Mouse (Mus musculus) R1 (cell line): ENCODE results near the gene Ugt1a5.

Experiments
- DNase-seq: peaks from one replicate; pipeline ENCODE4 v3.0.0-alpha.2; 2018; ENCODE audit warnings: low read depth, low spot score

Ugt1a5 gene

GRCm38 (mm10) chr1:88240072-88240471 lies 74.3 kb downstream of the Ugt1a5 start:
- no peak for DNase-seq

GRCm38 (mm10) chr1:88240579-88240978 lies 74.8 kb downstream of the Ugt1a5 start:
- DNase-seq, result no peak

GRCm38 (mm10) chr1:88243861-88244260 lies 78.0 kb downstream of the Ugt1a5 start:
- no peak for DNase-seq

DNA sequence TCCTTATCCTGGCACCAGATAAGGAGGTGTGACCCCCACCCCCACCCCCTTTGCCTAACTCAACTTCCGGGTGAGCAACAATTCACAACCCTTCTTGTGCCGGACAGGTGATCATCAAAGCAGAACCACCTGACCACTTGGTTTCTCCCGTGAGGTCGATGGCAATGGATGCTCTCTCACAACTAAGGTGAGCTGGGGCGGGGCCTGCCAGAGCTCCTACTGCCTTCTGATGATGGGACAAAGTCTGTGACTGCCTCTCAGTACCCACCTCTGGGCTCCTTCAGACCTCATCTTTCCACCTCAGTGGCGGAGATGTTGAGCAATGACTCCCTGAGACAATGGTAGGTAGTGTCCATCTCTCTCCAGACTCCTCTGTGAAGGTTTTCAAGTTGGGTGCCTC lies 80.1 kb downstream of the Ugt1a5 start:
- DNase-seq, result no peak

DNA sequence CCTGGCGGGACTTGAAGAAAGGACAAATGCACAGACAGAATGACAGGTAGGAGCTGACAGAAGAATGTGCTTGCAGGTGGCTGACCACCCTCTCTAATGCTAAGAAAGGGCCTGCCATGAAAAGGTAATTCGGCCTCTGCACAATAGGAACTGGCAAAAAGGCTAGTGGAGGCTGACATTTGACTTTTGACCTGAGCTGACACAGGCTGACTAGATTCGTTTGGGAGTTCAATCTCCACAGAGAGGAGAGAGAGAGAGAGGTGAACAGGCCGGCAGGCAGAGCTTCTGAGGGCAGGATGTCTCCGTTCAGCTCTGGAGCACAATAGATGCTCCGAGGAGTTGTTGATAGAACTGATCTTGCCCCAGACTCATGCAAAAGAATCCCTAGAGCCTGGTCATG lies 80.6 kb downstream of the Ugt1a5 start:
- no peak for DNase-seq

- no peak for DNase-seq
Observed at GRCm38 (mm10) chr1:88247660-88248059, 81.8 kb downstream of the Ugt1a5 start.

GRCm38 (mm10) chr1:88248658-88249057 lies 82.8 kb downstream of the Ugt1a5 start:
- no peak for DNase-seq

- DNase-seq, result no peak
Observed at GRCm38 (mm10) chr1:88249596-88249995, 83.8 kb downstream of the Ugt1a5 start.

DNA sequence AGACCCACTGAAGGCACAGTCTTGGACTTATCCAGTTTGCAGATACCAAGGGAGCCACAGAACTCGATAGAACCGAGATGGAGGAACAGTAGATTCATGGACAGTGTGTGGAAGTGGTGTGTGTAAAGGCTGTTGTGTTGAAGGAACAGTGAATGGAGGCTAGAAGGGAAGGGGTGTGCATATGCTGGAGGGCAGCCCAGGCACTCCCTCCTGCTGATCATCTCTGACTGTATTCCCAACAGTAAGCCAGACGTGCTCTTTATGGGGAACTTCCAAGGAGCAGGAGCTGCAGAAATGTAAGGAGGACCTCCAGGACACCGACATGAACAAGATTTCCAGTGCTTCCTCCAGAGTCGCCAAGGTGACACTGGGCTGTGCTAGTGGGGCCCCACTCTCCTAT lies 84.2 kb downstream of the Ugt1a5 start:
- no peak for DNase-seq

- no peak for DNase-seq
Observed at GRCm38 (mm10) chr1:88253106-88253505, 87.3 kb downstream of the Ugt1a5 start.

GRCm38 (mm10) chr1:88253540-88253939 lies 87.7 kb downstream of the Ugt1a5 start:
- DNase-seq, result no peak

DNA sequence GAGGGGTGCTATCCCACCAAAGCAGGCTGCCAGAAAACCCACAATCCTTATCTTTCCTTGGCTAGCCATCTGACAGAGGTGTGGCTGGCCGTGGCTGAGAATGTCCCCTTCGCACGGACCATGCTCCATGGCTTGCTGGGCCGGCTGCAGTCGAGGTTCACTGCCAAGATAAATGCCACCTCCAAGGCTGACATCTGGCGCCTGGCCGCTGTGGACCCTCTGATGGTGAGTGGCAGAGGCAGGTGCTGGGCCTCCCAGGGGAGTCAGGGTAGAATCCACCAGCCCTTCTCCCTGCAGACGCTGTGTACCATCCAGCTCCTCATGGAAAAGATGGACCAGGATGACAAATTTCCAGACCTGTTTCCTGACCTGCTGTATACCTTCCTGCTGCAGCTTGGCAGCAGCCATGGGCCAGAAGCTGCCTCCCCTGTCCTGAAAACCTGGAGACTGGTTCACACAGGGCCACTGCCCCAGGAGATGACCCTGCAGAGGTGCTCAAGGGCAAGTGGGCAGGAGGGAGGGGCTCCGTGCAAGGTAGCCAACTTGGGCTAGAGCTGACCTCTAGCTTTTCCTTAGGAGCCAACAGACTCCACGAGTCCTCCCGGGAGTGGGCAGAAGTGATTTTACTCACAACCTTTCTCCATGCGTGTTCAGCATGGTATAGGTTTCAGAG lies 89.1 kb downstream of the Ugt1a5 start:
- DNase-seq, result no peak

DNA sequence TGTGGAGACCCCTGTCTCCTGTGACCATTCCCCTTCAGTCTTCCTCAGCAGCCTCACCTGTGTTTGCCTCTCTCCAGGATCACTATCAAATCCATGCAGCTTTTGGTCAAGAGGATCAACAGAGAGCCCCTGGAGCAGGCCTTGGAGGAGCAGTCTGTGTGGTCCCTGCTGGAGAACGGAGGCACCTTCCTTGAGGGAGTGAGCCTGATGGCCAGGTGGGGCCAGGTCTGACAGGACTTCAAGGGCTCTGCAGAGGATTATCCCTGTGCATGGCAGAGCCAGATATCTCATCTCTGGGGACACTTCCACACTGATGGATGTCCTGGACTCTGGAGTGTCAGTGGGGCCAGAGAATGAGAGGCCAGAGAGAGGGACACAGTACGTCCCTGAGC lies 89.7 kb downstream of the Ugt1a5 start:
- no peak for DNase-seq

GRCm38 (mm10) chr1:88255989-88256754 lies 90.4 kb downstream of the Ugt1a5 start:
- DNase-seq, result no peak

GRCm38 (mm10) chr1:88256886-88257663 lies 91.3 kb downstream of the Ugt1a5 start:
- no peak for DNase-seq

DNA sequence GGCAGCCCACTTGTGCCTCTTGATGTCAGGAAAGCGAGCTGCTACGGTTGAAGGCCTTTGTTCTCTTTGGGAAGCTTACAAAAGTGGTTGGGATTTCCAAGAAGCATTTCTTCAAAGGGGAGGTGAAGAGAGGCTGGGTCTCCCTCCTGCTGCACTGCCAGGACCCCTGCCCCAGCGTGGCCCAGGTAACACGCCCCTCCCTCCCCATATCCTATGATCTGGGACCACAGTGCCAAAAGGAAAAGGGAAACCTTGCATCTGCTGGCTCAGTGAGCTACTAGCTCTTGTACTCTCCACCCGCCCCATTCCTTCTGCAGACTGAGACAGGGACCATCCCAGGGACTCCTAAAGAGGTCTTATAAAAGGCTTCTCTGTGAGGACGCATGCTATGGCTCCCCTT lies 91.9 kb downstream of the Ugt1a5 start:
- DNase-seq, result no peak

DNA sequence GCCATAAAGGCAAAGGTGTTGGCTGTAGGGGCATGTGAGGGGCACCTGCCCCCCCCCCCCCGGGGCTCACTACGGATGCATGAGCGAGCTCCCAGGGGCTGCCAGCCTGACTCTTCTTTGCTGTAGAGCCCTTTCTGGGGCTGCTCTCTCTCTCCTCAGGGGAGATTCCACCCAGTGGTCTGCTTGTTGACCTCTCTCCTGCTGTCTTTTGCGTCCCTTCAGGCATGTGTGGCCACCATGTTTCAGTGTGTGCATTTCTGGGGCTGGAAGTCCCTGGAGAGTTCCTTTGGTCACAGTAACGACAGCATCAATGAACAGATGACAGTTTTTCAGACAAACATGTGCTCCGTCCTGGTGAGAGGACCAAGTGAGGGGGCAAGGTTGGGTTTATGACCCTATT lies 92.5 kb downstream of the Ugt1a5 start:
- no peak for DNase-seq

- DNase-seq, result no peak
Observed at GRCm38 (mm10) chr1:88258881-88259642, 93.2 kb downstream of the Ugt1a5 start.

DNA sequence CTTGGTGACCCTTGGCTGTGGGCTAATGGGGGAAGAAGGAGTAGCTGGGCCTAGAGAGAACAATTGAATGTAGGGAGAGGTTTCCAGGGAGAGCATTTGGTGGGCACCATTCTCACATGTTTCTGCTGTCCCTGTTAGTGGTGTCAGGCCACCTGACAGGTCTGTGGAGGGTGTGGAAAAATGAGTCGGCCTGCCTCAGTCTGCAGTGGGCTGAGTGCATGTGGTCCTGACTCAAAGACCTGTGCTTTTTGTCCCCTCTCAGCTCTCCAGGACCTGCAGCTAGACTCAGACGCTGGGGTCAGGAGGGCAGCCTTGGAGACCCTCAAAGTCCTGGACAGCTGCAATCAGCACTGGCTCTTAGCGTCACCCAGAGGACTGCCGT lies 93.8 kb downstream of the Ugt1a5 start:
- no peak for DNase-seq

DNA sequence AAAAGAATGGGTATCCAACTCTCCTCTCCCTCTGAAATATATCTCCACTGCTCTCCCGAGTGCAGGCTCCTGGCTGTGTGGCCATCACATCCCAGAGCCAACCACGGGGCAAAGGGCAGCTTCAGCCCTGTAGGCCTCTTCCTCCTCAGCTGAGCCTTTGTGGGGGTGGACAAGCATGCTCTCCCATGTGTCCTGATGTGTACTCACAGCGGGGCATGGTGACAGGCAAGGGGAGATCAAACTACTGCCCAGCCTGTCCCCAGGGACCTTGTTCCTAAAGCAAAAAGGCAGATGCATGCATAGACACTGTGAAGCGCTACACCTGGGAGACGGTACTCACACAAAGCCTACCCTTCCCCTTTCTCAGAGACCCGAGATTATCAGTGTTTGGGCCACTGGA lies 94.3 kb downstream of the Ugt1a5 start:
- no peak for DNase-seq

DNA sequence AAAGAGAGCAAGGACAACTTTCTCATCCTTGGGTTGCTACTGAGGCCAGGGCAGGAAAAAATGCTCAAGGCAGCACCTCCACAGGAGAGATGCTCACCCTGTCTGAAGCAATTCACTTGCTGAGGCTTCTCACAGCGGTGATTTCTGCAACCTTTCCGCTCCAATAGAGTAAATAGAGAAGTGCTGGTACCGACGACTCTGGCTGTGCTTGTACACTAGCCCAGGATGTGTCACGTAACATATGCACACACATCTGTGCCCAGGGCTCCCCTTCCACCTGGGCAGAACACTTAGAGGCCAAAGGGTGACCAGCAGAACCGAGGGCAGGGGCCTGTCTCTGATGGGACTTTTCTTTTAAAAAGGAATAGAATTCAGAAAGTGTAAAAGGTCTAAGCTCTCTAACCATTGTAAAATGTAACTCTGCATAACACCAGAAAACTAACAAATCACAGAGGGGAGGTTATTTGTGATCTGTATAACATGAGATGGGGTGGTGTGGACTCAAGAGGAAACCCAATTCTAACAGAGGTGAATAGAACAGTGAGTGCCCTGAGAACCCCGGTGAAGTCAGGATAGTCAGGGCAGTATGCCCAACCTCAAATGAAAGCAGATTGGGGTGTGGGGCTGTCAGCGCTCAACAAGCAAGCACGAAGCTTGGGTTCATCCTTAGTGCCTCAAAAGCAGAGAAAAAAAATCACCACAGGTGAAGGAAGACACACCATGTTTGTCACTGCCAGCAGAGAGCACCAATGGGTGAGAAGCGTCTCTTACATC lies 95.0 kb downstream of the Ugt1a5 start:
- DNase-seq, result no peak
